Mouse (Mus musculus) cerebellum, adult 18-20 months (tissue): ENCODE results near the gene Lrrk1.

Experiments used
- DNase-seq, 2 experiments: peaks; one replicate each; pipeline ENCODE4 v3.0.0; 2021

Gene Lrrk1

GRCm38 (mm10) chr7:66249426-66249825 is 138.7 kb downstream of the Lrrk1 start:
- no peak for DNase-seq

- no peak for DNase-seq
Measured at GRCm38 (mm10) chr7:66249020-66249419, 139.1 kb downstream of the Lrrk1 start.

GRCm38 (mm10) chr7:66248270-66248669 is 139.9 kb downstream of the Lrrk1 start:
- DNase-seq = no peak

GRCm38 (mm10) chr7:66247274-66248021 is 140.7 kb downstream of the Lrrk1 start:
- no peak for DNase-seq

GRCm38 (mm10) chr7:66246716-66247235 is 141.4 kb downstream of the Lrrk1 start:
- no peak for DNase-seq

- no peak for DNase-seq
Measured at GRCm38 (mm10) chr7:66245646-66246045, 142.5 kb downstream of the Lrrk1 start.

GRCm38 (mm10) chr7:66243766-66244325 is 144.3 kb downstream of the Lrrk1 start:
- no peak for DNase-seq

GRCm38 (mm10) chr7:66241855-66242412 is 146.2 kb downstream of the Lrrk1 start:
- no peak for DNase-seq

- no peak for DNase-seq
Measured at GRCm38 (mm10) chr7:66238157-66238556, 150.0 kb downstream of the Lrrk1 start.

GRCm38 (mm10) chr7:66233947-66234516 is 154.1 kb downstream of the Lrrk1 start:
- no peak for DNase-seq

- no peak for DNase-seq
Measured at GRCm38 (mm10) chr7:66233141-66233946, 154.8 kb downstream of the Lrrk1 start.

GRCm38 (mm10) chr7:66231861-66232260 is 156.3 kb downstream of the Lrrk1 start:
- DNase-seq = no peak

GRCm38 (mm10) chr7:66230638-66231550 is 157.3 kb downstream of the Lrrk1 start:
- no peak for DNase-seq

GRCm38 (mm10) chr7:66230246-66230637 is 157.9 kb downstream of the Lrrk1 start:
- DNase-seq = no peak

GRCm38 (mm10) chr7:66229433-66229832 is 158.7 kb downstream of the Lrrk1 start:
- DNase-seq = no peak

GRCm38 (mm10) chr7:66228610-66228920 is 159.6 kb downstream of the Lrrk1 start:
- no peak for DNase-seq

GRCm38 (mm10) chr7:66227814-66228609 is 160.1 kb downstream of the Lrrk1 start:
- DNase-seq = no peak

GRCm38 (mm10) chr7:66225881-66226280 is 162.3 kb downstream of the Lrrk1 start:
- DNase-seq = no peak

- DNase-seq = no peak
Measured at GRCm38 (mm10) chr7:66224541-66224940, 163.6 kb downstream of the Lrrk1 start.

- no peak for DNase-seq
Measured at GRCm38 (mm10) chr7:66223731-66224130, 164.4 kb downstream of the Lrrk1 start.

- no peak for DNase-seq
Measured at GRCm38 (mm10) chr7:66222621-66223091, 165.5 kb downstream of the Lrrk1 start.
